Mouse (Mus musculus) layer of hippocampus, postnatal 36 days (tissue): ENCODE results near the gene Ubox5. TPM values are rescaled to one million over a fixed set of nuclear protein-coding genes. Genes with fewer than 3 reads are reported as not detected.
"Not testable (repeated sequence)": the region's sequence is repeated elsewhere in the genome, so short reads cannot be mapped to it uniquely, and the experiment has no call there.

Experiments
- DNase-seq, 2 experiments: peaks; one replicate each; pipeline ENCODE4 v3.0.0; 2022
- total RNA-seq, 2 experiments: library from RNA; stranded (reverse); gene quantifications; 2 replicates each; pipeline ENCODE4 v1.2.3; 2021

The Ubox5 gene
- total RNA-seq = 10 to 100 TPM in 1 of 2 experiments, 1 to 10 TPM in 1; 9.7 to 10.6 TPM

GRCm38 (mm10) chr2:130629839-130630203, at the start of gene Ubox5, which contains the start of gene Fastkd5:
Gene Ubox5 (minus strand): TSS chr2:130630038.
Gene Fastkd5 (minus strand): TSS chr2:130630027.
- peak; percentile 87 to 90 for DNase-seq

GRCm38 (mm10) chr2:130679154-130679553, 49.3 kb upstream of the Ubox5 start:
- DNase-seq = peak; percentile 49 to 54

GRCm38 (mm10) chr2:130677211-130677610, 47.4 kb upstream of the Ubox5 start:
- DNase-seq = no peak

- peak; percentile 86 to 87 for DNase-seq
Measured at GRCm38 (mm10) chr2:130667559-130667958, 37.7 kb upstream of the Ubox5 start, which contains the start of gene Itpa. Gene Itpa (plus strand): TSS chr2:130667610.

GRCm38 (mm10) chr2:130664102-130664701, 34.4 kb upstream of the Ubox5 start, which contains the start of gene Ddrgk1:
Gene Ddrgk1 (minus strand): TSS chr2:130664659.
- DNase-seq = peak; percentile 94 to 96

GRCm38 (mm10) chr2:130663342-130663741, 33.5 kb upstream of the Ubox5 start:
- no peak for DNase-seq

- DNase-seq = no peak
Measured at GRCm38 (mm10) chr2:130658530-130658929, 28.7 kb upstream of the Ubox5 start.

GRCm38 (mm10) chr2:130657541-130657940, 27.7 kb upstream of the Ubox5 start:
- DNase-seq = peak; percentile 86 to 87

GRCm38 (mm10) chr2:130656536-130656935, 26.7 kb upstream of the Ubox5 start:
- no peak for DNase-seq

- no peak for DNase-seq
Measured at GRCm38 (mm10) chr2:130655660-130656339, 26.0 kb upstream of the Ubox5 start.

- no peak for DNase-seq
Measured at GRCm38 (mm10) chr2:130653760-130654159, 23.9 kb upstream of the Ubox5 start.

- no peak for DNase-seq
Measured at GRCm38 (mm10) chr2:130653303-130653702, 23.5 kb upstream of the Ubox5 start.

GRCm38 (mm10) chr2:130649028-130649427, 19.2 kb upstream of the Ubox5 start:
- DNase-seq = not testable (repeated sequence)

- no peak for DNase-seq
Measured at GRCm38 (mm10) chr2:130645198-130645597, 15.4 kb upstream of the Ubox5 start.

GRCm38 (mm10) chr2:130642684-130643369, 13.0 kb upstream of the Ubox5 start, which contains the start of gene Lzts3:
Gene Lzts3 (minus strand): TSS chr2:130642803.
- DNase-seq = peak; percentile 91

- DNase-seq = no peak
Measured at GRCm38 (mm10) chr2:130642197-130642660, 12.4 kb upstream of the Ubox5 start.

GRCm38 (mm10) chr2:130641351-130642025, 11.7 kb upstream of the Ubox5 start:
- no peak for DNase-seq

- DNase-seq = no peak
Measured at GRCm38 (mm10) chr2:130639276-130639675, 9.4 kb upstream of the Ubox5 start.

- no peak for DNase-seq
Measured at GRCm38 (mm10) chr2:130638101-130638611, 8.3 kb upstream of the Ubox5 start.

GRCm38 (mm10) chr2:130635847-130636246, 6.0 kb upstream of the Ubox5 start:
- DNase-seq = no peak

GRCm38 (mm10) chr2:130634739-130635411, 5.0 kb upstream of the Ubox5 start:
- DNase-seq = no peak
